In the genomic region with DNA sequence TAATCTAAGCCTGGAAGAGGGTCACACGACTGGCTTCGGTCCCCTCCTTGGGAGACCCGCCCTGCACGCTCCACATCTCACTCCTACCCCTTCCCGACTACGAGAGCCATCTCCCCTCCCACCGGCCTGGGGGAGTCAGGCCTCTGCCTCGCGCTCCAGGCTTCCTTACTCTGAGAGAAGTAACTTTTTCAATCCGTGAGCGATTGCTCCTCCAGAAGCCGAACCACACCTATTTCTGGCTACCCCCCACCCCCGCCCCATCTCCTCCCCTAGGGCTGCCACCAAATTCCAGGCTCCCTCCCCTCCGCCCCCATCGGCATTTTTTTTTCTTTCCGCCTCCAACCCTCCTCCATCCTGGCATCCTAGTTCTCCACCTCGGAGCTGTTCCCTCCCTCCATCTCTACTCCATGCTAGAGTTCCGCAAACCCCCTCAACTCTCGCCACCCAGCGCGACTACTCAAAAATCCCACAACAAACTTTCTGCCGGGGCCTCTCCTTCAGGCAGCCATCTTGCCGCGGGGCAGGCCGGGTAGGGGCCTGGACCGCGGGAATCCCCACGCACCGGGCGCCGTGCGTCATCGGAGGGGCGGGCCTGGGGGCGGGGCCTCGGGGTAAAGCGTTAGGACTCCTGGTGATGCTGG, we compare ENCODE assay signal across 8 mouse cellular contexts. TPM values are rescaled to one million over a fixed set of nuclear protein-coding genes. Genes with fewer than 3 reads are reported as not detected.
A peak's percentile ranks its signal among the peaks of the same experiment; 100 is the strongest.
DNase-seq lines count a peak whose midpoint lies in the region; ATAC-seq and TF ChIP-seq lines count a peak whose summit lies in the region.

Tjap1 (minus strand) TSS at position 544 of the 641 bp plus-strand sequence.

- H3K9me3 ChIP-seq in forebrain, postnatal 0 days (ENCODE audit: low read length): no peaks in the 10 kb centered on the region
- H3K9me3 ChIP-seq in lung, postnatal 0 days (ENCODE audit: low read length): no peaks in the 10 kb centered on the region

- no peak within 1 kb of the TSS for H3K27ac ChIP-seq in cerebellum, adult 2 months (ENCODE audit: insufficient read depth, low read length)
- H3K27ac ChIP-seq in forebrain, postnatal 0 days (ENCODE audit: low read depth, low read length): peak within 1 kb of the TSS; percentile 59
- peak within 1 kb of the TSS; percentile 78 for H3K27ac ChIP-seq in layer of hippocampus, adult 2 months
- peak within 1 kb of the TSS; percentile 91 for H3K27ac ChIP-seq in lung, postnatal 0 days (ENCODE audit: low read length)

- intact Hi-C loops in heart, postnatal 36 days (cut with DNase I): no loop called here

- peak; percentile 96 for DNase-seq in Muller cell, postnatal 12 days (ENCODE audit: inconsistent ontology term)
- peak; percentile 85 to 87 for DNase-seq in cerebellum, adult 2 months
- DNase-seq in forebrain, postnatal 0 days: peak; percentile 92
- peak; percentile 84 for DNase-seq in heart, postnatal 36 days
- DNase-seq in layer of hippocampus, adult 2 months (ENCODE audit: low spot score in 2 of 2): peak; percentile 82 to 91
- peak; percentile 95 for DNase-seq in lung, postnatal 0 days (ENCODE audit: low spot score)
- DNase-seq in ovary, postnatal 10 days (ENCODE audit: low spot score): peak; percentile 82
- DNase-seq in thymus, postnatal 10 days (ENCODE audit: low spot score in 2 of 2): peak; percentile 69 to 78

- peaks cover 4% of the 10 kb centered on the region; the same call in 1 of the 2 replicates for H3K36me3 ChIP-seq in forebrain, postnatal 0 days (ENCODE audit: insufficient read depth)
- H3K36me3 ChIP-seq in lung, postnatal 0 days (ENCODE audit: insufficient read depth, low read length): no peaks in the 10 kb centered on the region

- WGBS in cerebellum, adult 2 months: 1% methylated on average over 37 of the region's 37 CpGs
- WGBS in forebrain, postnatal 0 days: 2% methylated on average over 37 of the region's 37 CpGs
- WGBS in lung, postnatal 0 days: under 1% methylated on average over 36 of the region's 37 CpGs

- H3K4me1 ChIP-seq in cerebellum, adult 2 months (ENCODE audit: control insufficient read depth, insufficient read depth, low read length): peaks cover 3% of the 10 kb centered on the region; the same call in 1 of the 2 replicates
- H3K4me1 ChIP-seq in forebrain, postnatal 0 days (ENCODE audit: insufficient read depth): peaks cover 6% of the 10 kb centered on the region
- H3K4me1 ChIP-seq in lung, postnatal 0 days (ENCODE audit: insufficient read depth, low read depth, low read length): peaks cover 11% of the 10 kb centered on the region; the same call in 1 of the 2 replicates

- TF ChIP-seq CTCF in cerebellum, adult 2 months (IDR thresholded peaks at IDR 0.05; ENCODE audit: borderline replicate concordance, insufficient read depth, low read depth, low read length): no peak
- no peak for TF ChIP-seq CTCF in forebrain, postnatal 0 days (IDR thresholded peaks at IDR 0.05; ENCODE audit: low read depth)
- TF ChIP-seq CTCF in layer of hippocampus, adult 2 months (conservative IDR thresholded peaks at IDR 0.05): no peak
- no peak for TF ChIP-seq CTCF in lung, postnatal 0 days (IDR thresholded peaks at IDR 0.05)

- peak within 1 kb of the TSS; percentile 100 for H3K4me3 ChIP-seq in cerebellum, adult 2 months (replicated peaks; ENCODE audit: insufficient read depth, low read depth, low read length)
- peak within 1 kb of the TSS; percentile 61 for H3K4me3 ChIP-seq in forebrain, postnatal 0 days (ENCODE audit: low read depth, low read length)
- H3K4me3 ChIP-seq in layer of hippocampus, adult 2 months: peak within 1 kb of the TSS; percentile 80
- peak within 1 kb of the TSS; percentile 70 for H3K4me3 ChIP-seq in lung, postnatal 0 days (ENCODE audit: low read depth, low read length)

- peak; percentile 55; the same call in 1 of the 2 replicates for TF ChIP-seq POLR2A in cerebellum, adult 2 months (IDR thresholded peaks at IDR 0.05; ENCODE audit: borderline replicate concordance, insufficient read depth, low read length)

- no peaks in the 10 kb centered on the region for H3K27me3 ChIP-seq in cerebellum, adult 2 months (ENCODE audit: control insufficient read depth, insufficient read depth, low read length)
- H3K27me3 ChIP-seq in forebrain, postnatal 0 days (ENCODE audit: insufficient read depth, low read length): no peaks in the 10 kb centered on the region
- H3K27me3 ChIP-seq in lung, postnatal 0 days (replicated peaks; ENCODE audit: insufficient read depth, low read length): no peaks in the 10 kb centered on the region

- H3K9ac ChIP-seq in forebrain, postnatal 0 days: peak within 1 kb of the TSS; percentile 58
- peak within 1 kb of the TSS; percentile 68 for H3K9ac ChIP-seq in lung, postnatal 0 days (replicated peaks; ENCODE audit: low read depth)

- ATAC-seq in forebrain, postnatal 0 days: peak; percentile 100
- ATAC-seq in lung, postnatal 0 days: peak; percentile 99

- peak within 1 kb of the TSS; percentile 94 for H3K4me2 ChIP-seq in forebrain, postnatal 0 days (ENCODE audit: low read depth)
- peak within 1 kb of the TSS; percentile 79 for H3K4me2 ChIP-seq in lung, postnatal 0 days (replicated peaks; ENCODE audit: low read depth, low read length)

- TF ChIP-seq EP300 in lung, postnatal 0 days (IDR thresholded peaks at IDR 0.05): no peak

RNA-seq across cellular contexts. Expression of gene Tjap1, which starts in this region (rescaled TPM):
- 64.8 and 65.9 TPM in 2 replicates for polyA plus RNA-seq in cerebellum, adult 2 months (2012; rRNA removed)
- 25.6 and 36.9 TPM in 2 replicates for total RNA-seq in forebrain, postnatal 0 days (2014; rRNA removed)
- 15.8 and 17.6 TPM in 2 replicates for polyA plus RNA-seq in forebrain, postnatal 0 days (2015; fragmentation: Nextera tagmentation; extraction: Ambion mirVana)
- total RNA-seq in heart, postnatal 36 days (2021): 10 to 100 TPM; 33.8 to 43.6 TPM
- 10 to 100 TPM; 54.0 to 56.7 TPM for total RNA-seq in layer of hippocampus, adult 2 months (2021)
- 21.0 and 22.8 TPM in 2 replicates for polyA plus RNA-seq in lung, postnatal 0 days (2015; fragmentation: Nextera tagmentation; extraction: Ambion mirVana)
